Mouse (Mus musculus): ENCODE data around the gene Olfr509.
"Not testable (repeated sequence)": the region's sequence is repeated elsewhere in the genome, so short reads cannot be mapped to it uniquely, and the experiment has no call there.

Gene Olfr509

GRCm38 (mm10) chr7:108651806-108652205, at the start of gene Olfr509:
Olfr509 (minus strand) TSS chr7:108651906.
- no peak for DNase-seq (ENCODE audit: low spot score)

DNA sequence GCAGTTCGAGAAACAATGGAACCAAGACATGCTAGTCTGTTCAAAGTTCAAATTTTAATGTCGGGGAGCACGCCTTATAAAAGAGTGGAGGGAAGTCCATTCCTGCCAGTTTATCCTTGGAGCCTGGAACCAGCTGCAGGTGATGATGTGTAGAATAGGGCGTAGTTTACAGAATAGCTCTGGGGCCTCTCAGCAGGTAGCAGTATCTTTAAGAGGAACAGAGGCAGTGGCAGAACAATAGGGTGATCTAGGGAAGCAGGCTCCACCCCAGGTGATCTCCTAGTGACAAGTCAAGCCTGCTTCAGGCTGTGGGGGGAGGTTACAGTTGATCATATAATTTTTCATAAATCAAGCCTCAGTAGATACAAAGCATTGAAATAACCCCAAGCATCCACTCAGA, 27.2 kb upstream of the Olfr509 start:
- DNase-seq (ENCODE audit: low spot score) = no peak

- DNase-seq (ENCODE audit: low spot score) = no peak
Measured at GRCm38 (mm10) chr7:108671058-108671457, 19.4 kb upstream of the Olfr509 start.

DNA sequence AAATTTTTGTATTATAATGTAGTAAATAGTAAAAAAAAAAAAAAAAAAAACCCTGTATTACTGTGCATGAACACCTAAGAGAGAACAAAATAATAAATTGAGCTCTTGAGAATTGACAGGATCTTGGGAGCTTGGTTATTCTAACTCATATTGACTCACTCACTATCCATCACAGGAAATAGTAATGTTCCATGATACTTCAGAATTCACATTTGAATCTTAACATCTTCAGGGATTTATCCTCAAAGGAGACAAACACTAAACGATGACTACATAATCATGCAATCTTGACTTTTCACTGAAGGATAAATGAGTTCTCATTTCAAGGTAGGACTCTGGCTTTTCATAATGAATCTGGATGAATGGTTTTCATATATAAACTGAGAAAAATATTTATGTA, 14.4 kb upstream of the Olfr509 start, which contains the start of gene Olfr510:
TSS of gene Olfr510 (plus strand) at position 301 of the 400 bp plus-strand sequence.
- no peak for DNase-seq (ENCODE audit: low spot score)

DNA sequence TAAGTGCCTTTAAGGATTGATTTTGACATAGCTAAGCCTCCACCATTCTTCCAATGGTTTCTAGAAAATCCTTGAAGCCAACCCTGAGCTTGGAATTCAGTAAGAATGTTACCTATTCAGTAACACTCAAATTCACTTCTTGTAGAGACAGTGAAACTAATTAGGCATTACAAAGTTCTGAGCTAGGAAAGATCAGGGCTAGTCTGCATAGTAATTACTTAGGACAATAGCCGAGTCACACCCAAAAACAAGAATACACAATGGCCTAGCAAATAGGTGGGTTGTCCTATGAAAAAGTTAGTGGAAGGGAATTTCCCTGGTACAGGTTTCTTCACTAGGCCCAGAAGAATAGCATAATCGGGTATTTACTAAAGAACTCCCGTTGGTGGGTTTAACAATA, 10.7 kb upstream of the Olfr509 start:
- DNase-seq (ENCODE audit: low spot score) = no peak

DNA sequence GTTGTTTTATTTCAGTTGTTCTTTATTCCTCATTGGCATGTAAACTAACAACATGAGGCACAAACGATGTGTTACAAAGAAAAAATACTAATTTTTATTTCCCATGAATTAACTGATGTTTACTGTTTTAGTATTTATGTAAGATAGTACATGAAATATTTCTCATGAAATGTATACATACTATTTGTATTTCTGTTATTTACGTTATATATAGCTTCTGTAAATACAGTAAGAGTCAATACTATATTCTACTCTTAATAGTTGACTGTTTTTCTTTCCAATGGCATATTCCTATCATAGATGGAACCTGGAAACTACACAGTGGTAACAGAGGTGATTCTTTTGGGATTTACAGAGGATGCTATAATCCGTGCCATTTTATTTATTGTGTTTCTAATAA, 22.0 kb downstream of the Olfr509 start, which contains the start of gene Olfr508:
TSS of gene Olfr508 (plus strand) at position 301 of the 400 bp plus-strand sequence.
- no peak for DNase-seq (ENCODE audit: low spot score)

- no peak for DNase-seq (ENCODE audit: low spot score)
Measured at GRCm38 (mm10) chr7:108621514-108621913, 30.2 kb downstream of the Olfr509 start, which contains the start of gene Olfr507. Olfr507 (plus strand) TSS chr7:108621814.

DNA sequence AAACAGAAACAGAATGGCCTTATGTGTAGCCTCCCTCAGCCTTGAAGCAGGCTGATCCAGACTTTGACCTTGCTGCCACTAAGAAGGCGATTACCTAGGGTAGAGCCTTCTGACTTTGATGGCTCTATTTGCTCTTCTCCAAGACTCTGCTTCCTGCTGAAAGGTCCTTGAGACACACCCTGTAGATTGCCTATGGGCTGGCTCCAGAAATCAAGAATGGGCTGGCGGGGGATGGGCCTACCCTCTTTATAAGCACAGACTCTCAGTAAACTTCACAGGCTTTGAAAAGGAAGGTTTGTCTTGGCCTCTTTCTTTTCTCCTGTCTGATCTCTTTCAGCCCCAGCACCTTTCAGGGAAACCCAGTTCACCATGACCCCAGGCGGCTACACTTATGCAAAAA, 34.9 kb downstream of the Olfr509 start:
- not testable (repeated sequence) for DNase-seq (ENCODE audit: low spot score)

- no peak for DNase-seq (ENCODE audit: low spot score)
Measured at GRCm38 (mm10) chr7:108614110-108614509, 37.6 kb downstream of the Olfr509 start.

GRCm38 (mm10) chr7:108610487-108610886, 41.2 kb downstream of the Olfr509 start, which contains the start of gene Olfr506:
Olfr506 (plus strand) TSS chr7:108610787.
- no peak for DNase-seq (ENCODE audit: low spot score)

GRCm38 (mm10) chr7:108601916-108602315, 49.8 kb downstream of the Olfr509 start:
- not testable (repeated sequence) for DNase-seq (ENCODE audit: low spot score)
